Mouse (Mus musculus) liver (tissue): ENCODE data around the gene H2-Ob.
"Not testable (repeated sequence)": the region's sequence is repeated elsewhere in the genome, so short reads cannot be mapped to it uniquely, and the experiment has no call there.

Experiments used
- DNase-seq: peaks from one replicate; pipeline ENCODE4 v3.0.0-alpha.2; 2020; ENCODE audit warnings: mixed read lengths

H2-Ob gene

DNA sequence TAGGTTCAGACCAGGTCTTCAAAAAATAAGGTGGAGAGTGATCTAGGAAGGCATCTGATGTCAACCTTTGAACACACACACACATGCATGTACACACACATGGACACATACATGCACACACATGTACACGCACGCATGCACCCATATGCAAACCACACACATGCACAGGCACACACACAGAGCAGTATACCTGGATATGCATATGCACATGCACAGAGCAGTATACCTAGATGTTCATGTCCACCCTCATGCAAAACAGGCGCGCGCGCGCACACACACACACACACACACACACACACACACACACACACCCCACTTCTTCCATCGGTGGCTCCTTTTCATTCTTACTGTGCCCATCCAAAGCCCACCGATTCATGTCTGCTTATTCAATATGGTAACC is 30.8 kb upstream of the H2-Ob start:
- no peak for DNase-seq

DNA sequence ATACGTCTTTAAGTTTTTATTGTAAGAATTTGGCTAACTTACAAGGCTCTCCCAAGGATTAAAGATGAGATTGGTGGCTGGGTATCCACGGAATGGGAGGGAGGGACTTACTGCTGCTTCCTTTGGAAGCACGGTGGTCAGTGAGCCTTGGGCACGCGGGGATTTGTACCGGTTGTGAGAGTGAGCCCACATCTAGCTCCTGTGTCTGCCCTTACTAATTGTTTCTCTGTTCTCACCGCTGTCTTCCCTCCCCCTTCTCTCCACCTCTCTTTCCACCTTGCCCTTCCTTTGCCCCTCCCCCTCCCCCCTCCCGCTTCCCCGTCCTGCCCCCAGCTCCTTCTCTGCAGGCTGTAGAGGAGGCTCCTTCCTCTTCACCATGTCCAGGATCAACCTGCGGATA is 30.3 kb upstream of the H2-Ob start:
- DNase-seq: no peak

- peak; percentile 30 for DNase-seq
Measured at GRCm38 (mm10) chr17:34209680-34210079, 29.0 kb upstream of the H2-Ob start.

GRCm38 (mm10) chr17:34210599-34210998 is 28.1 kb upstream of the H2-Ob start:
- peak; percentile 50 for DNase-seq

DNA sequence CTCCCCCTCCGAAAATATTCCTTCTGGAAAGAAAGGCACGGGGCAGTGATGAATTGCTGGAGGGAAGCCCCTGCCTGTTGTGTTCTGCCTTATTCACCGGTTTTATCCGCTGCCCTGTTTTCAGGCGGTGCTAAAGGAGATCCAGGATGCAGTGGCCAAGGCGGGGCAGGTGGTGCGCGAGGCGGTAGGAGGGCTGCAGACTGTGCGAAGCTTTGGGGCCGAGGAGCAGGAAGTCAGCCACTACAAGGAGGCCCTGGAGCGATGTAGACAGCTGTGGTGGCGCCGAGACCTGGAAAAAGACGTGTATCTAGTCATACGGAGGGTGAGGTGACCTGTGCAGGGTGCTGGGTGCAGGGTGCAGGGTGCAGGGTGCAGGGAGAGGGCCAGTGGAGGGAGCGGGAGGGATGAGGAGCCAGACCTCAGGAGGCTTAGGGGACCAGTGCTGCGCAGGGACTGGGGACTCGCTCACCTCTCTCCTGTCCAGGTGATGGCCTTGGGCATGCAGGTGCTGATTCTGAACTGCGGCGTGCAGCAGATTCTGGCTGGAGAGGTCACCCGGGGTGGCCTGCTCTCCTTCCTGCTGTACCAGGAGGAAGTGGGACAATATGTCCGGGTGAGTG is 26.8 kb upstream of the H2-Ob start:
- DNase-seq: no peak

GRCm38 (mm10) chr17:34213936-34214335 is 24.8 kb upstream of the H2-Ob start:
- no peak for DNase-seq

DNA sequence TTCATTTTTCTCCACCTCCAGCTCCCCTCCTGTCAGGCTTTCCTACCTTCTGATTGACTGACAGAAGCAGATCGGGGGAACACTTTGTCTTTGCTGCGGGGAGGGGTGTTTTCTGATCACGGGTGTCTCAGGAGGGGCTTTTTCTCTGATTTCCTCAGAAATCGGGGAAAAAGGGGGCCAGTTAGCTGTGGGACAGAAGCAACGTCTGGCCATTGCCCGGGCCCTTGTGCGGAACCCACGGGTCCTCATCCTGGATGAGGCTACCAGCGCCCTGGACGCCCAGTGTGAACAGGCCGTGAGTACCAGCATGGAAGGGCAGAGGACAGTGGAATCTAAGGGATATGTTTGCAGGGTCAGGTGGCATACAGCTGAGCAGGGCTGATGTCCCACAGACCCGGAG is 23.5 kb upstream of the H2-Ob start:
- DNase-seq: no peak

DNA sequence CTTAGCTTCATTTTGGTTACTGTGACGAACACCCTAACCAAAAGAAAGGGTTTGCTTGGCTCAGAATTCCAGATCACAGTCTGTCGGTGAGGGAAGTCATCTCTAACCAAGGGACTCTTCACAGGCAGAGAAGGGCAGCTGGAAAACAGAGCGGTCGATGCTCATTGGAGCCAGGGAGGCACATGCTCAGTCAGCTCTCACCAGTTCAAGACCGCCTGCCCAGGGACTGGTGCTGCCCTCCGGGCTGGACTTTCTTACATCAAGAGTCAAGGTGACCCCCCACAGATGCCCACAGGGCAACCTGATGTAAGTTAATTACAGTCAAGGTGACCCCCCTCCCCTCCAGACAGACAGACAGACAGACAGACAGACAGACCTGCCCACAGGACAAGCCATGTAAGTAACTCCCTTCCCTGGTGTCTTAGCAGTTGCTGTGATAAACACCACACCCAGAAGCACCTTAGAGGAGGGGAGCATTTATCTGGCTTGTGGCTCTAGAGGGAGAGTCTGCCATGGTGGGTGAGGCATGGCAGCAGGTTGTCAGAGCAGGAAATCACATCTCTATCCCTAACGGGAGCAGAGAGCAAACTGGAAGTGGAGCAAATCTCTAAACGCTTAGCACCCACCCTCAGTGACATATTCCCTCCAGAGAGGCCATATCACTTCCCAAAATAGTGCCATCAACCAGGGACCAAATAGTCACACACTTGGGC is 21.3 kb upstream of the H2-Ob start:
- no peak for DNase-seq

GRCm38 (mm10) chr17:34217986-34218385 is 20.7 kb upstream of the H2-Ob start:
- no peak for DNase-seq

DNA sequence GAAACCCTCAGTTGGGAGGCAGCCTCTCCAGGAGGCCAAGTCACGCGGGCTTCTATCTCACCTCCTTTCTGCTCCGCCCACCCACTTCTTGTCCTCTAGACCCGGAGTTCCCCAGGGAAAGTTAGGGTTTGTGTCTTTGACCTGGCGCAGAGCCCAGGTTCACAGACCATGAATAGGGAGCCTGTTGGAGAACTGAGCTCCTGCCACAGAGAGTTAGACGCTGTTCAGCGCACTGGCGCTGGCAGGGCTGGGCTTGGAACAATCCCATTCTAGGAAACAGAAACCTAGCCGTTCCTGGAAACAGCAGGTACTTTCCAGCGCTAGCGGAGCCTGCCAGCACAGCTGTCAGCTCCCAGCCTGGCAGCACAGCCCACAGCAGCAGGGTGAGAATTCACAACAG is 20.0 kb upstream of the H2-Ob start:
- DNase-seq: no peak

DNA sequence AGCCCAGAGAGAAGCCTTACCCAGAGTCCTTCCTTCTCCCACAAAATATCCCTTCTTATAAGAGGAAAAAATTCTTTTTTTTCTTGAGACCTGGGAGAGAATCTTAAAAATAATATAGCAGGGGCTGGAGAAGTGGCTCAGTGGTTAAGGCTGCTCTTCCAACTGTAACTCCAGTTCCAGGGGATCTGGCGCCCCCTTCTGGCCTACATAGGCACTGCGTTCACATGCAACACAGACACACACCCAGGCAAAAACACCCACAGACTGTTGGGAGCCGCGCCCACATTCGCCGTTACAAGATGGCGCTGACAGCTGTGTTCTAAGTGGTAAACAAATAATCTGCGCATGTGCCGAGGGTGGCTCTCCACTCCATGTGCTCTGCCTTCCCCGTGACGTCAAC is 19.6 kb upstream of the H2-Ob start:
- not testable (repeated sequence) for DNase-seq

GRCm38 (mm10) chr17:34219801-34220200 is 18.9 kb upstream of the H2-Ob start:
- not testable (repeated sequence) for DNase-seq

GRCm38 (mm10) chr17:34220401-34220800 is 18.3 kb upstream of the H2-Ob start:
- not testable (repeated sequence) for DNase-seq

DNA sequence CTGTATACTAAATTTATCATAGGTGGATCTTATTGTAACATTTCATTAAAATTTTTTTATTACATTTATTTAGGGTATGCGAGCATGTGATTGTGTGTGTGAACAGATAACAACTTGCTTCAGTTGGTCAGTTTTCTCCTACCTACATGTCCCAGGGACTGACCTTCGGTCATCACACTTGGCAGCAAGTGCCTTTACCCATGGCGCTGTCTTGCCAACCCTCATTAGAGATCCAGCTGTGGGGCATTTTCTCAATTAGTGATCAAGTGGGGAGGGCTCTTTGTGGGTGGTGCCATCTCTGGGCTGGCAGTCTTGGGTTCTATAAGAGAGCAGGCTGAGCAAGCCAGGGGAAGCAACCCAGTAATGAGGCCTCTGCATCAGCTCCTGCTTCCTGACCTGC is 13.9 kb upstream of the H2-Ob start:
- no peak for DNase-seq

GRCm38 (mm10) chr17:34225426-34225825 is 13.3 kb upstream of the H2-Ob start:
- no peak for DNase-seq

GRCm38 (mm10) chr17:34225911-34226310 is 12.8 kb upstream of the H2-Ob start:
- DNase-seq: not testable (repeated sequence)

DNA sequence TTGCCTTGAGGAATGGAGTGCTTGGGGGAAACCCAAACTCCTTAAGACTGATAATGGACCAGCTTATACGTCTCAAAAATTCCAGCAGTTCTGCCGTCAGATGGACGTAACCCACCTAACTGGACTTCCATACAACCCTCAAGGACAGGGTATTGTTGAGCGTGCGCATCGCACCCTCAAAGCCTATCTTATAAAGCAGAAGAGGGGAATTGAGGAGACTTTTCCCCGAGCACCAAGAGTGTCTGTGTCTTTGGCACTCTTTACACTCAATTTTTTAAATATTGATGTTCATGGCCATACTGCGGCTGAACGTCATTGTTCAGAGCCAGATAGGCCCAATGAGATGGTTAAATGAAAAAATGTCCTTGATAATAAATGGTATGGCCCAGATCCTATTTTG is 7.7 kb upstream of the H2-Ob start:
- DNase-seq: not testable (repeated sequence)

DNA sequence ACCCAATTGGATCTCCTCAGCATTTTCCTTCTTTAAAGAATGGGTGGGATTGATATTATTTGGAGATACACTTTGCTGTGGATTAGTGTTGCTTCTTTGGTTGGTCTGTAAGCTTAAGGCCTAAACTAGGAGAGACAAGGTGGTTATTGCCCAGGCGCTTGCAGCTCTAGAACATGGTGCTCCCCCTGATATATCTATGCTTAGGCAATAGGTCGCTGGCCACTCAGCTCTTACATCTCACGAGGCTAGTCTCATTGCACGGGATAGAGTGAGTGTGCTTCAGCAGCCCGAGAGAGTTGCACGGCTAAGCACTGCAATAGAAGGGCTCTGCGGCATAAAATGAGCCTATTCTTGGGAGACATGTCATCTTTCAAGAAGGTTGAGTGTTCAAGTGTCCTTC is 6.7 kb upstream of the H2-Ob start:
- DNase-seq: not testable (repeated sequence)

GRCm38 (mm10) chr17:34234926-34235325 is 3.8 kb upstream of the H2-Ob start:
- DNase-seq: peak; percentile 60

DNA sequence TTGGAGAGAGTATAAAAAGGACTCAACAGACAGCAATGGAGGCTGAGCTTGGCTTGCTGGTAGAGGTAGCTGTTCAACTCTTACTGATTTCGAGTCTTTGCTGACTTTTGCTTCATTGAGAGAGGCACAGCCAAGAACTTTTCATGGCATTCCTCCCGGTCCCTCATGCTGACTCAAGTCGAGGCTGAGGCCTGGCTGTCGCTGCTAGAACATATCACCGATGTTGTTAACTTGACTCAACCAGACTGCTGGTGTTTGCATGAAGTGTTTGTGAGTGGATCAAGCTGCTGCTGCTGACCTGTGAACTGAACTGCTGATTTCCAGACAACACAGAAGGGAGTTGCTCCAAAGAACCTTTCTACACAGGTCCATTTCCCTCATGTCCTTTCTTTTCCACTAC is 2.0 kb upstream of the H2-Ob start:
- DNase-seq: no peak

- DNase-seq: no peak
Measured at GRCm38 (mm10) chr17:34237741-34238140, 962 bp upstream of the H2-Ob start.

- no peak for DNase-seq
Measured at GRCm38 (mm10) chr17:34239601-34240041, 918 bp downstream of the H2-Ob start.

DNA sequence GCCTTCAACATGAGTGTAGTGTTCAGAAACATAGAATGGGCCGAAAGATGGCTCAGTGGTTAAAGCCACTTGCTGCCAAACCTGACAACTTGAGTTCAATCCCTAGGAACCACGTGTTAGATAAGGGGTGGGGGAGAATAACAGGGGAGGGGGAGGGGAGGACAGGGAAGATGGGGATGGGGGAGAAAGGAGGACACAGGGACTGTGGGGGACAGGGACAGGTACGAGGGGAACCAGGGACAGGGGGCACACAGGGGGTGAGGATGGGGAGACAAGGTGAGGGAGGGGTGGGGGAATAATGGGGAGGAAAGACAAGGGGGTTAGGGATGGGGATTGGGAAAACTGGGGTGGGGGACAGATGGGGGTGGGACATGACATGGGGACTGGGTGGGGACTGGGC is 1.7 kb downstream of the H2-Ob start:
- no peak for DNase-seq

DNA sequence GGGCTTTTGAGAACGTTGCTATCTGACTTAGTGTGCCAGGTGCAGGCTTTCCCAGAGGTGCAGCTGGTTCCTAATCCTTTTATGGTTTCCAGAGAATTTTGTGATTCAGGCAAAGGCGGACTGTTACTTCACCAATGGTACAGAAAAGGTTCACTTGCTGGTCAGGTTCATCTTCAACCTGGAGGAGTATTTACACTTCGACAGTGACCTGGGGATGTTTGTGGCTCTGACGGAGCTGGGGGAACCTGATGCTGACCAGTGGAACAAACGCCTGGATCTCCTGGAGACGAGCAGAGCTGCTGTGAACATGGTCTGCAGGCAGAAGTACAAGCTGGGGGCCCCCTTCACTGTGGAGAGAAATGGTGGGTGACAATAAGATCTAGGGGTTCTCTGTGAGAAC is 2.2 kb downstream of the H2-Ob start:
- DNase-seq: no peak

GRCm38 (mm10) chr17:34244656-34245055 is 6.0 kb downstream of the H2-Ob start:
- no peak for DNase-seq
